Mouse (Mus musculus): ENCODE results near the gene Fam83g. TPM values are rescaled to one million over a fixed set of nuclear protein-coding genes. Genes with fewer than 3 reads are reported as not detected.

Fam83g gene
- polyA plus RNA-seq, 1 experiment from 2014 or later = 1.6 TPM

DNA sequence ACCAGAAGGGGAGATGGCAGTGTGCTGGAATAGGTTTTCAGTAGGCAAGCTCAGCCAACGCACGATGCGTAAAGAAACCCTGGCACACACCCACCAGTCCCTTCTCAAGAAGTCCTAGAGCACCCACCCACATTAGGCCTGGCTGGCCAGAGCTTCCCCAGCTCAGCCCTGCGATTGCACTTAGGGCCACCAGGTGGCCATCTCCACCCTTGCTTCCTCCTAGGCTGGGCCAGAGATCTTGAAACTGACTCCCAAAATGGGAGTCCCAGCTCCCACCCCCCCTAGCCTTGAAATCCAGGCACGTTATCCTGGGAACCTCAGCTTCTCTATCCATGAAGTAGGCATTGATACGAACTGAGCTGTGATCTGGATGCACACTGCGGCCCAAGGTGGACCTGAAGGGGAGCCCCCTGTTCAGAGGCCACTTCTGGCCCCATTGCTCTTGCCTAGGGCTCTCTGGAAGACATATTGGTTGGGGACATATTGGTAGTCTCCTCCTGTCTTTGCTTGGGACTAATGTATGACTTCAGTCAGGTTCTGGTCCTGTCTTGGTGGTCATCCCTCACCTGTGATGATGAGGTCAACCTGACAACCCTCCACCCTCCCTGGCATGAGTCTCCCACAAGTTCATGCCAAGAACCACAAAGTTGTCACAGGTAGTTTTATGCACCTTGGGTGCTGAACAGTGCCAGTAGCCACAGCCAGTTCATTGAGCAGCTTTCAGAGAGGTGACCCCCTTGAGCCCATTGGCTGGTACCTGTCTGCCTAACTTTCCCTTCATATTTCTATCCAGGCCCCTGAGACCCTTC, 17.7 kb upstream of the Fam83g start:
- 0 out of 2 replicates have a peak, but pooled peaks cover 5% of the 10 kb centered on the region for H3K27me3 ChIP-seq (replicated peaks)
- no peak overlapping the region for H3K4me3 ChIP-seq
- no peak overlapping the region for H3K9ac ChIP-seq
- no peaks in the 10 kb centered on the region for H3K36me3 ChIP-seq
- 41% methylated on average over 7 of the region's 7 CpGs for WGBS
- no peak overlapping the region for H3K4me2 ChIP-seq
- H3K9me3 ChIP-seq = no peaks in the 10 kb centered on the region
- no peak overlapping the region for H3K27ac ChIP-seq (replicated peaks)
- H3K4me1 ChIP-seq = no peaks in the 10 kb centered on the region
- ATAC-seq (ENCODE audit: extremely low read depth, insufficient number of reproducible peaks, low FRiP score, low TSS enrichment) = no peak

DNA sequence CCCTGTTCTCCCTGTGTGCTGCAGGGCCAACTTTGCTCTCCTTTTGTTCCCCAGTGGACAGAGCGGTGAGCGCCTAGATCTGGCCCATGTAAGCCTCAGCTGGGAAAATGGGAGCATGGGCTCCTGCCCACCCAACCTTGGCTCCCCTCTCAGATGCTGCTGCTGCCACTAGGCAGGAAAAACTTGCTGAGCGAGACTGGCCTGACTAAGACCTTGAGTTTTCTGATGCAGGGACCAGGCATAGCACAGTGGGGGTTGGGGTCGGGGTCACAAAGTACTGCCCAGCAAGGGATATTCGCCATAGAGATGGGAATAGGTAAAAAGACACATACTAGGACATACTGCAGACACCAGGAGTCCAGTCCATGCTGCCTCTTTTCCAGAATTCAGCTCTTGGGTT, 16.6 kb upstream of the Fam83g start:
- Histone ChIP-seq H3K4me3 (no peak overlapping the region), H3K27me3 (replicated peaks) (peaks cover 5% of the 10 kb centered on the region; the same call in 1 of the 2 replicates), H3K4me1 (no peaks in the 10 kb centered on the region), H3K9me3 (no peaks in the 10 kb centered on the region), H3K27ac (replicated peaks) (no peak overlapping the region), H3K4me2 (no peak overlapping the region), H3K9ac (no peak overlapping the region), H3K36me3 (no peaks in the 10 kb centered on the region)
- 81% methylated on average over 5 of the region's 5 CpGs for WGBS
- ATAC-seq (ENCODE audit: extremely low read depth, insufficient number of reproducible peaks, low FRiP score, low TSS enrichment) = no peak

DNA sequence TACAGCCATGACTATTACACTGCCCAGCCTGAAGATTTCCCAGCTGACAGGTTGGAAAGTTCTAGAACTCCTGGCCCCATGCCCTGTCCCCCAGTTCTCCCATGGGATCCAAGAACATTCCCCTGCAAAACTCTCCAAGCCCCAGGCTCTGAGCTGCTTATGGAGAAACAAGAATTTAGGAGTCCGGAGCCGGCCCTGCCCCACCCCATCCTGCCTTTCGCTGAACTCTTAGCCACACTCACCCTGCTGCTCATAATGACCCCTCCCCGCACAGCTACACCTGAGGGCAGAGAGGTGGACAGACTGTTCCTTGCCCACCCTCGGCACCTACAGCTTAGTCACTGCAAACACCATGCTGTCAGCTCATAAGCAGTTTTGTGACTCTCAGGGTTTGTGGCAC, 16.1 kb upstream of the Fam83g start:
- Histone ChIP-seq H3K36me3 (no peaks in the 10 kb centered on the region), H3K27me3 (replicated peaks) (peaks cover 5% of the 10 kb centered on the region; the same call in 1 of the 2 replicates), H3K4me3 (no peak overlapping the region), H3K9me3 (no peaks in the 10 kb centered on the region), H3K9ac (peak overlapping the region; percentile 19; the same call in 1 of the 2 replicates), H3K27ac (replicated peaks) (no peak overlapping the region), H3K4me2 (no peak overlapping the region), H3K4me1 (no peaks in the 10 kb centered on the region)
- 64% methylated on average over 5 of the region's 5 CpGs for WGBS
- ATAC-seq (ENCODE audit: extremely low read depth, insufficient number of reproducible peaks, low FRiP score, low TSS enrichment) = no peak

DNA sequence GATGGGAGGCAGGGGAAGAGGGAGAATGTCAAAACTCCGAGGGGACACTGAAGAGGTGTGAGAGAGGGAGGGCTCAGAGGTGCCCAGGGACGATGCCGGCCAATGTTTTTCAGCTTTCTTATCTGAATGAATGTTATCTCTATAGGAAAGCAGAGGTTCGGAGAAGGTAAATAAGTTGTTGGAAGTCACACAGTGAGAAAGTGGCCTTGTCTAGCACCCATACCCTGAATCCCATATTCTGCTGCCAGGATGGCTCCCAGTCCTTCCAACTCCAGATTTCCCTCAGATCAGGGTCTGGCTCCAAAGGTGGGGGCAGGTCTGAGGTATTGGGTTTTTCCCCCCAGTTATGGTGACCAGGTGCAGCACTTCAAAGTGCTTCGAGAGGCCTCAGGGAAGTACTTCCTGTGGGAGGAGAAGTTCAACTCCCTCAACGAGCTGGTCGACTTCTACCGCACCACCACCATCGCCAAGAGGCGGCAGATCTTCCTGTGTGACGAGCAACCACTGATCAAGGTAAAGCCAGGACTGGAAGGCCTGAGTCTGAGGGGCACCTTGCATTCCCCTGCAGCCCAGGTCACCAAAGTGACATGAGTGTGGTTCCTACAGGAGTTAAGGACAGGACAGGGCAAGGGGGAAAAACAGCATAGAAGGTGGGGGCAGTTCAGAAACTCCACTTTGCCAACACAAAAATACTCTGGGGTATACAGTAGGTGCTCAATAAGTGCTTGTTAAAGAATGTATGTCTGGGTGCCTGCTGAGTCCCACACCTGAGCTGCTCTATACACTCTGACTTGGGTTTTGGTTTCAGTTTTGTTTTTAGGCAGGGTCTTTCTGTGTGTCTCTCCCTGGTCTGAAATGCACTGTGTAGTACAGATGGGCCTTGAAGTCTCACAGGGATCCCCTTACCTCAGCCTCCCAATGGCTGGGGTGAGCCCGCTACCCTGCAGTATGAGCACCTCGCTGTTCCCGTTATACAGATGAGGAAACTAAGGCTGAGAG, 14.1 kb upstream of the Fam83g start:
- no peaks in the 10 kb centered on the region for H3K9me3 ChIP-seq
- peaks cover 6% of the 10 kb centered on the region for H3K4me1 ChIP-seq
- H3K27ac ChIP-seq (replicated peaks) = no peak overlapping the region
- H3K9ac ChIP-seq = no peak overlapping the region
- ATAC-seq (ENCODE audit: extremely low read depth, insufficient number of reproducible peaks, low FRiP score, low TSS enrichment) = no peak
- H3K36me3 ChIP-seq = no peaks in the 10 kb centered on the region
- peaks cover 11% of the 10 kb centered on the region; the same call in 1 of the 2 replicates for H3K27me3 ChIP-seq (replicated peaks)
- whole genome bisulfite sequencing = 55% methylated on average over 14 of the region's 14 CpGs
- H3K4me2 ChIP-seq = no peak overlapping the region
- H3K4me3 ChIP-seq = no peak overlapping the region

DNA sequence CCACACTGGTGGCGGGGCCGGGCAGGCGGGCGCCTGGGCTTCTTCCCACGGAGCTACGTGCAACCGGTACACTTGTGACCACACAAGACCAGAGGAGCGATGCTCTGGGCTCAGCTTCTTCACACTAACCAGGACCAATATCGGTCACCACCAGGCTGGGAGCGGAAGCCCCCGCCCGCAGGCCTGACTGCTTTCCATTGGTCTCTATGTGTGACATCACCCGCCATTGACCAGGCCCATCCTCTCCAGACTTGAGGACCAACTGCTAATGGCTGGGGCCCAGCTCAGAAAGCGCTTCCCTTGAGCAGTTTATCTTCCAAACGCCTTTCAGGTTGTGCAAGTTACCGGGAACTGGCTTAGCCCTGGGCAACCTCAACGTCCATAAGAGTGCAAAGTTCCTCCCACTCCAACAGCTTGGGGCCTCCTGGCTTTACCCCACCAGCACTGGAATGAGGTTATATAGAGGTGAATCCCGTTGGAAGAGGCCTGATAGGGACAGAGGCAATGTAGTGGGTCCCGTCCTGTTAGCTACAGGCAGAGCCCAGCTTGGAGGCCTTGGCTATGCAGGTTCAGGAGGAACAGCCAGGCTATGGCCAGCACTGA, 12.0 kb upstream of the Fam83g start:
- Histone ChIP-seq H3K36me3 (no peaks in the 10 kb centered on the region), H3K4me3 (no peak overlapping the region), H3K27me3 (replicated peaks) (peaks cover 11% of the 10 kb centered on the region; the same call in 1 of the 2 replicates), H3K9ac (no peak overlapping the region), H3K27ac (replicated peaks) (no peak overlapping the region), H3K9me3 (no peaks in the 10 kb centered on the region), H3K4me2 (0 out of 2 replicates have a peak overlapping the region, but pooled peaks have one; percentile 17), H3K4me1 (peaks cover 11% of the 10 kb centered on the region)
- WGBS = 42% methylated on average over 19 of the region's 19 CpGs
- no peak for ATAC-seq (ENCODE audit: extremely low read depth, insufficient number of reproducible peaks, low FRiP score, low TSS enrichment)

DNA sequence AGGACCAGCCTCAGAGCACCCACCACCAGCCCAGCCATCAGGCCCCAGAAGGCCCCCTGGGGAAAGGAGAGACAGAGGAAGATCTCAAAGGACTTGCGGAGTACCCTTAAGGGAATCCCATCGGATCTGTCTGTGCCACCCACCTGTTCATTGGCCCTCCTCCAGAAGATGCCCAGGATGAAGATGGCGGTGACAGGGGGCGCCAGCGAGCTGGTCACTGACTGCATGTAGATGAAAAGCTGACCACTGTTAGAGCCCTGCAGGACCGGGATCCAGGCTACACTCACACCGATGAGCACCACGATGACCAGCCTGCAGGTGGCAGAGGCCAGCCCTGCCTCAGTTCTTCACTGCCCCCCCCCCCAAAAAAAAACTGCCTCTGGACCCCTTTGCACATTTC, 10.2 kb upstream of the Fam83g start:
- H3K27me3 ChIP-seq (replicated peaks) = peaks cover 15% of the 10 kb centered on the region
- H3K36me3 ChIP-seq = no peaks in the 10 kb centered on the region
- H3K4me3 ChIP-seq = no peak overlapping the region
- no peak overlapping the region for H3K27ac ChIP-seq (replicated peaks)
- peaks cover 11% of the 10 kb centered on the region for H3K4me1 ChIP-seq
- 38% methylated on average over 8 of the region's 8 CpGs for WGBS
- ATAC-seq (ENCODE audit: extremely low read depth, insufficient number of reproducible peaks, low FRiP score, low TSS enrichment) = no peak
- no peak overlapping the region for H3K9ac ChIP-seq
- no peak overlapping the region for H3K4me2 ChIP-seq
- H3K9me3 ChIP-seq = no peaks in the 10 kb centered on the region

DNA sequence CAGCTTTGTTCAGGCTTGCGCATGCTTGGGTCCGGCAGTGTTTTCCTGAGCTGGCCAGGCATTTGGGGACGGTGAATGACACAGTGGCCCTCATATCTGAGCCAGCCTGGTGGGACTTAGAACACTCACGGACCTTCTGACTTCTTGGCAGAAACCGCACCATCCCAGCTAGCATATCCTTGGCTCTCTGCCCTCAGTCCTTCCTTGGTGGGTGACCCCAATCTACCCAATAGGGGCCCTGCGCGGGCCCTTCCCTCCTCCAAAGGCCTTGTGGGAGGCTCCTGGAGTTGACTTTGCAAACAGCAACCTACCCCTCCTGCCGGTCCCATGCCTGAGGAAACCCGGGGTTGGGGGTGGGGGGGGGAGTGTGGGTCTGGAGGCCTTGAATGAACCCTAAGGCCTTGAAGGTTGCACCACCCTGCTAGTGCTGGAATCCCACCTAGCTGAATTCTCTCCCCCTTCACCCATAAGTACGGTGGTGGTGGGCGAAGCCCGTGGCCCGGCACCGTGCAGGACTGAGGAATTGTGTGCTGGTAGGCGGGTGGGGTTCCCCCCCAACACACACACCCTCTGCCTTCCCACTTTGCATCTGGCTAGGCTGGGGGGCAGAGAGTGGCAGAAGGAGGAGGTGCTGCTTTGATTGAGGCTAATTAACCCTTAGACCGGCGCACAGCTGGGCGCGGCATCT, 9.6 kb upstream of the Fam83g start:
- Histone ChIP-seq H3K9me3 (no peaks in the 10 kb centered on the region), H3K4me3 (no peak overlapping the region), H3K27me3 (replicated peaks) (peaks cover 16% of the 10 kb centered on the region), H3K4me2 (no peak overlapping the region), H3K9ac (no peak overlapping the region), H3K4me1 (peaks cover 11% of the 10 kb centered on the region), H3K36me3 (no peaks in the 10 kb centered on the region), H3K27ac (replicated peaks) (no peak overlapping the region)
- ATAC-seq (ENCODE audit: extremely low read depth, insufficient number of reproducible peaks, low FRiP score, low TSS enrichment) = no peak
- WGBS = 31% methylated on average over 19 of the region's 19 CpGs

DNA sequence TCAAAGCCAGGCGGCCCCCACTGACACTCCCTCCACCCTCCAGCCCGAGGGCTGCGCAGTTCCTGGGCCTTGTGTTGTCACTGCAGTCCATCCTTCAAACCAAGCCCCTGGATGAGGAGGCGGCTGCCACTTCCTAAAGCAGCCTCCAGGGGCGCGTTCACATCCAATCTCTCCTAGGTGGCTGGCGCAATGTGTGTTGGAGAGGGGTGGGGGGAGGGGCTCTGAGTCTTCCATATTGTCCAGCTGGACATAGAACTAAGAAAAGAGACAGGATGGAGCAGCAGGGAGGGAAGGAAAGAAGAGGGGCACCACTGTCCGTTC, 9.1 kb upstream of the Fam83g start:
- 7% methylated on average over 8 of the region's 8 CpGs for WGBS
- Histone ChIP-seq H3K9ac (no peak overlapping the region), H3K27ac (replicated peaks) (no peak overlapping the region), H3K4me3 (no peak overlapping the region), H3K27me3 (replicated peaks) (peaks cover 16% of the 10 kb centered on the region), H3K36me3 (no peaks in the 10 kb centered on the region), H3K4me1 (peaks cover 11% of the 10 kb centered on the region), H3K9me3 (no peaks in the 10 kb centered on the region), H3K4me2 (no peak overlapping the region)
- no peak for ATAC-seq (ENCODE audit: extremely low read depth, insufficient number of reproducible peaks, low FRiP score, low TSS enrichment)

GRCm38 (mm10) chr11:61675332-61675731, 8.6 kb upstream of the Fam83g start:
- H3K27ac ChIP-seq (replicated peaks) = no peak overlapping the region
- H3K4me3 ChIP-seq = no peak overlapping the region
- ATAC-seq (ENCODE audit: extremely low read depth, insufficient number of reproducible peaks, low FRiP score, low TSS enrichment) = no peak
- H3K36me3 ChIP-seq = no peaks in the 10 kb centered on the region
- peaks cover 19% of the 10 kb centered on the region for H3K27me3 ChIP-seq (replicated peaks)
- whole genome bisulfite sequencing = 33% methylated on average over 2 of the region's 2 CpGs
- no peak overlapping the region for H3K4me2 ChIP-seq
- no peaks in the 10 kb centered on the region for H3K9me3 ChIP-seq
- no peak overlapping the region for H3K9ac ChIP-seq
- peaks cover 11% of the 10 kb centered on the region for H3K4me1 ChIP-seq

- H3K27ac ChIP-seq (replicated peaks) = no peak overlapping the region
- no peak overlapping the region for H3K4me3 ChIP-seq
These were observed 7.6 kb upstream of the Fam83g start for GRCm38 (mm10) chr11:61676216-61676854.

More at GRCm38 (mm10) chr11:61676216-61676854, 7.6 kb upstream of the Fam83g start:
- WGBS = 74% methylated on average over 7 of the region's 7 CpGs
- no peaks in the 10 kb centered on the region for H3K36me3 ChIP-seq
- H3K4me1 ChIP-seq = peaks cover 11% of the 10 kb centered on the region
- H3K27me3 ChIP-seq (replicated peaks) = peaks cover 17% of the 10 kb centered on the region
- ATAC-seq (ENCODE audit: extremely low read depth, insufficient number of reproducible peaks, low FRiP score, low TSS enrichment) = no peak
- H3K9me3 ChIP-seq = no peaks in the 10 kb centered on the region
- H3K9ac ChIP-seq = no peak overlapping the region
- H3K4me2 ChIP-seq = no peak overlapping the region
